Mouse (Mus musculus) thymus, postnatal 36 days (tissue): ENCODE data around the gene Gpr84.

Source experiments
- DNase-seq, 2 experiments: peaks; one replicate each; pipeline ENCODE4 v3.0.0; 2022; ENCODE audit warnings: mixed read lengths in 2 of 2

The Gpr84 gene

GRCm38 (mm10) chr15:103305070-103305678 lies 5.2 kb downstream of the Gpr84 start:
- peak; percentile 82 to 86 for DNase-seq

DNA sequence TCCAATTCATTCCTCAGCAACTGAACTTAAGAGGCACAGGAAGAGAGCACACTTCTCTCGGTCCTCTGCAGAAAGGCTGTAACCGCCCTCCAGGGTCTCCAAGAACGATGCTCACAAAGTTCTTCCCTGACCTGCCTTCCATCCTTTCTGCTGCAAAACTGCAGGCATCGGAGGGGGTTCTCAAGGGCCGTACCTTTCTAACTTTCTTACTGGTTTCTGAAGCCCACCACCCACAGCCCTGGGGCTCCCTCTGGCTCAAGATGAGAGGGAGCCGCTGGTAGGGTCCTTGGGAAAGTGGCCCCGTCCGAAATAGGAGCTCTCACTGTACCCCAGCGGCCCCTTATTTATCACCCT lies 5.8 kb downstream of the Gpr84 start:
- no peak for DNase-seq

GRCm38 (mm10) chr15:103303916-103304615 lies 6.3 kb downstream of the Gpr84 start:
- no peak for DNase-seq

- no peak for DNase-seq
These were observed 7.9 kb downstream of the Gpr84 start for GRCm38 (mm10) chr15:103302341-103303021.

- no peak for DNase-seq
These were observed 8.7 kb downstream of the Gpr84 start for GRCm38 (mm10) chr15:103301547-103302340.

GRCm38 (mm10) chr15:103301046-103301445 lies 9.4 kb downstream of the Gpr84 start:
- DNase-seq = no peak

DNA sequence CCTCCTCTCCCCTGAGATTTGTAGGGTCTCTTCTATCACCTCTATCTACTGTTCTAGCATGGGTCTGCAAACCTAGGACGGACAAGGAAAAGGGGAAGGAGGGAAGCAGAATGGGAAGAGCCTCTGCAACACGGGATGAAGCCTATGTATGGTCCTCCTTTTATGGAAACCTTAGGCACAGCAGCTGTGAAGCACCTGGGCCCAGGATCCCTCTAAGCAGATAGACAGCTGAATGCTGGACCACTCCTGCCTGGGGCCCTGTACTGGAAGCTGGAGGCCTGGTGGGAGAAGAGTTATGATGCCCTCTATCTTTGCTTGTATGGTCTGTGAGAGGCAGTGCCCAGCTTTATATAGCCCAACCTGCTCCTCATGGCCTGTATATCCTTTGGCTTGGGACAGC lies 9.9 kb downstream of the Gpr84 start:
- no peak for DNase-seq

DNA sequence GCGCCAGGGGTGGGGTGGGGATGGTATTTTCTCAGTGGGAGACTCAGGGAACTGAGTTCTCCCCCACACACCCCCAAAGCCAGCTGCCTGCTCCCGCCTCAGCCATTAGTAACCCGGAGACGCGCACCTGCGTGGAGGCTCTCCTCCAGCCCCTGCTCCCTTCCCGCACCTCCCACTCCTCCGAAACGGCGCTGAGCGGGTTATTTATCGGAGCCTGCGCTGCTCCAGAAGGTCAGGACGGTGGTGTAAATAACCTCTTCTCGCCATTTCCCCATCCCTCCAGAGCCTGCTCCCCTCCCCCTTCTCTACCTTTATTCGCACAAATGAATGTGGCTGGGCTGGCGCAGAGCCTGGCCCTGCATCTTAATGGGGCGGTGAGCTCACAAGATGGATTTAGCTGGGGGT lies 10.3 kb downstream of the Gpr84 start:
- DNase-seq = no peak

GRCm38 (mm10) chr15:103299644-103300043 lies 10.8 kb downstream of the Gpr84 start:
- DNase-seq = no peak

- DNase-seq = no peak
These were observed 11.4 kb downstream of the Gpr84 start for GRCm38 (mm10) chr15:103298861-103299616.

GRCm38 (mm10) chr15:103298026-103298425 lies 12.4 kb downstream of the Gpr84 start:
- no peak for DNase-seq

- no peak for DNase-seq
These were observed 13.1 kb downstream of the Gpr84 start for GRCm38 (mm10) chr15:103297313-103297712.

DNA sequence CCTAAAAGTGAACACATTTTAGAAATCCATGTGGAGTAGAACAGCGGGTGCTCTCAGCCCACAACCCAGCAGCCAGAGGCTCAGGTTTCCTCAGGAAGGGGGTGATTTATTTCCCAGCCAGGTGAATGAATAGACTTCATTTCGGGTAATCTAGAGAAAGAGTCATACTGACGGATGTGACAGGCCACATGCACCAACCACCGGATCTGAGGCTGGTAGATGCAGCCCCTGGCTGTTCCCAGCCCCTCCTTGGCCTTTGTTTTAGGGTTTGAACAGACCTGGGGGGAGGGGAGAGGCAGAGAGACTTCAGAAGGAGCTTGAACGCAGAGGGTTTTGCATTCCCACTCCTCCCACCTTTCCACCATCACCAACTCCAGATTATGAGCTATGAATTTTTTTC lies 14.6 kb downstream of the Gpr84 start:
- DNase-seq = no peak

DNA sequence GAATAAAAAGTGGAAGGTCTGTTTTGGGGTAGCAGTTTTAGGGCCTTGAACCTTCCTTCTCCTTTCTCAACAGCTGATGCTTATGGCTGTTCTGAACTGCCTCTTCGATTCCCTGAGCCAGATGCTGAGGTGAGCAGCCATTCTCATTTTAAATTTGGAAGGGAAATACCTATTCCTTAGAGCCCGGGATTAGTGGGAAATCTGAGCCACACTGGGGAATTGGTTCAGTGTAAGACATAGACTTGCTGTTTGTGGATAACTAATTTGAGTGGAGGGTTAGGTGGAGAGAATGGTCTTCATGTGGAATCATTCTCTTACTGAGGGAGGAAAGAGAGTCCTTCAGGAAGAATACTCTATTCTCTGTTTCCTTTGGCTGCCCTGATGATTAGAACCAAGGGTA lies 15.8 kb downstream of the Gpr84 start:
- no peak for DNase-seq

DNA sequence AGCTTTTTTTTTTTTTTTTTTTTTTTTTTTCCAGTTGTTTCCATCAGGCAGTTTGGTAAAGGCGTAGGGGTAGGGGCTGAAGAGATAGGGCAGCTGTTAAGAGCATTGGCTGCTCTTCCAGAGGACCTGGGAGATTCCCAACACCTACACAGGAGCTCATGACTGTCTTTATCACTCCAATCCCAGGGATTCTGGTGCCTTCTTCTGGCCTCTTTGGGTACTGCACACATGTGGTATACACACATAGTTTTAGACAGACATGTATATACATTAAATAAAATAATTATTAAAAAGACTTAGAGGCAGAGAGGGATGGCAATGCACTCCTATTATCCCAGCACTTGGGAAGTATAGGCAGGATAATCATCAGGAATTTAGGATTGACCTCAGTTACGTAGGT lies 17.0 kb downstream of the Gpr84 start:
- no peak for DNase-seq

DNA sequence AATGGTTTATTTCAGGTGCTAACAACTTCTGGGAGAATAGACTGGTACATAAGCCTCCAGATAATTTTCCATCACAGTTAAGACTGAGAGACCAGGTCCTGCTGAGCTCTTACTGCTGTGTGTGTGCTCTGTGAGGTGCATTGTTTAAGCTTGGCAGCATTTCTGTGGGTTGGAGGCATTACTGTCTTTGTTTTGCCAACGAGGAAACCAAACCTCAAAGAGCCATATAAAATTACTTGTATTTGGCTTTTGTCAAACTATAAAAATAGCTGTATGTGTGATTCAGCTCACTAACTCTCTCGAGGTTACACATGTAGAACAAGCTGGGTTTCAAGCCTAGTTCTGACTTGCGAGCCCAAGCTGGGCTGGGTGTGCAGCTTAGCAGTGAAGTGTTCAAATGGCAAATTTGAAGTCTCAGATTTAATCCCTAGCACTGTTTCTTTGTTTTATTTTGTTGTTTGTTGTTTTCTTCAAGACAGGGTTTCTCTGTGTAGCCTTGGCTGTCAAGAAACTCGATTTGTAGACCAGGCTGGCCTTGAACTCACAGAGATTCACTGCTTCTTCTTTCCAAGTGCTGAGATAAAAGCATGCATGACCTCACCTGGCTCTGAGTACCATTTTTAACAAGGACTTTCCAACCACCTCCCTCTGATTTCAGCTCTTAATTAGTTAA lies 17.6 kb downstream of the Gpr84 start:
- no peak for DNase-seq

DNA sequence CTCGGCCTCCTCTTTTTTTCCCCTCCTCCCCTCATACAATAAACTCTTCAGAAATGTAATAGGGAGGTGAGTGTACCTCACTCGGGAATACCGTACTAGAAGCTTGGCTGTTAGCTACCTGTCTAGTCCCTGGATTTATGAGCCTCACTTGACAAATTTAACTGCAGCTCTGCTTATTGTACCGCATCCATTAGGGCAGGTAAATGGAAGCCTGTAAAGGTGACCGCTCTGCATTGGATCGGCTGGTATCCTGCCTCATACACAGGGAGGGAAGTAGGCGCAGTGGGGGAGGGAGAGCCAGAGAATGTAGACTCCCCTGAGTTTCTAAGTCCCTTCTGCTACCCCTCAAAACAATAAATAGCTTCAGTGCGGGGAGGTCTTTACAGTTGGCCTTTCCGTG lies 19.6 kb downstream of the Gpr84 start:
- DNase-seq = no peak

GRCm38 (mm10) chr15:103290417-103290816 lies 20.0 kb downstream of the Gpr84 start:
- no peak for DNase-seq

- DNase-seq = no peak
These were observed 20.8 kb downstream of the Gpr84 start for GRCm38 (mm10) chr15:103289600-103289999.

GRCm38 (mm10) chr15:103285778-103286417 lies 24.5 kb downstream of the Gpr84 start:
- DNase-seq = no peak

GRCm38 (mm10) chr15:103284647-103285046 lies 25.8 kb downstream of the Gpr84 start:
- DNase-seq = no peak

DNA sequence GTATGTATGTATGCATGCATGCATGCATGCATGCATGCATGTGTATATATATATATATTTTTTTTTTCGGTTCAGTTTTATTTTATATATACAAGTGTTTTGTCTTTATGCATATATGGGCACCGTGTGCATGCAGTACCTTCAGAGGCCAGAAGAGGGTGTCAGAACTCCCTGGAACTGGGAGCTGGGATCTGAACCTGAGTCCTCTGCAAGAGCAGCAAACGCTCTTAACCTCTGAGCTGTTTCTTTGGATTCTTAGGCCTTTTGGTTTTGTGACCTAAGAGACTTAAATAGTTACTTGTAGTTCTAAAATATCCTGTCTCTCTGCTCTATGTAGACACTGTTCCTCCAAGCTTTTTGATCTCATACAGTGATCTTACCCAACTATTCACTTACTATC lies 26.3 kb downstream of the Gpr84 start:
- DNase-seq = peak; percentile 33 to 42
